Mouse (Mus musculus): ENCODE results near the gene Elavl4. TPM values are rescaled to one million over a fixed set of nuclear protein-coding genes. Genes with fewer than 3 reads are reported as not detected.
A peak's percentile ranks its signal among the peaks of the same experiment; 100 is the strongest.

Elavl4 gene
- polyA plus RNA-seq, 1 experiment from 2014 or later, result 15.1 TPM

GRCm38 (mm10) chr4:110257360-110257759 lies 94.3 kb downstream of the Elavl4 start:
- H3K9me3 ChIP-seq (replicated peaks), result no peaks in the 10 kb centered on the region
- H3K4me2 ChIP-seq, result no peak overlapping the region
- ATAC-seq (replicated peaks; ENCODE audit: low FRiP score), result no peak
- no peaks in the 10 kb centered on the region for H3K27me3 ChIP-seq
- no peak overlapping the region for H3K9ac ChIP-seq
- H3K4me3 ChIP-seq (replicated peaks), result no peak overlapping the region
- no peaks in the 10 kb centered on the region for H3K4me1 ChIP-seq
- 49% methylated on average over 3 of the region's 3 CpGs for WGBS
- no peak overlapping the region for H3K27ac ChIP-seq
- no peaks in the 10 kb centered on the region for H3K36me3 ChIP-seq

GRCm38 (mm10) chr4:110255617-110256016 lies 96.1 kb downstream of the Elavl4 start:
- Histone ChIP-seq H3K4me3 (replicated peaks) (no peak overlapping the region), H3K4me1 (no peaks in the 10 kb centered on the region), H3K27me3 (no peaks in the 10 kb centered on the region), H3K4me2 (no peak overlapping the region), H3K36me3 (no peaks in the 10 kb centered on the region), H3K9me3 (replicated peaks) (no peaks in the 10 kb centered on the region), H3K9ac (no peak overlapping the region), H3K27ac (no peak overlapping the region)
- 76% methylated on average over 4 of the region's 4 CpGs for WGBS
- ATAC-seq (replicated peaks; ENCODE audit: low FRiP score), result no peak

- H3K9me3 ChIP-seq (replicated peaks), result no peaks in the 10 kb centered on the region
- H3K27me3 ChIP-seq, result no peaks in the 10 kb centered on the region
- no peak for ATAC-seq (replicated peaks; ENCODE audit: low FRiP score)
- H3K9ac ChIP-seq, result no peak overlapping the region
- no peak overlapping the region for H3K4me3 ChIP-seq (replicated peaks)
- H3K36me3 ChIP-seq, result no peaks in the 10 kb centered on the region
- no peak overlapping the region for H3K27ac ChIP-seq
- no peak overlapping the region for H3K4me2 ChIP-seq
- 62% methylated on average over 3 of the region's 3 CpGs for WGBS
- no peaks in the 10 kb centered on the region for H3K4me1 ChIP-seq
Observed at GRCm38 (mm10) chr4:110250055-110250454, 101.7 kb downstream of the Elavl4 start.

- no peaks in the 10 kb centered on the region for H3K9me3 ChIP-seq (replicated peaks)
- no peak overlapping the region for H3K4me3 ChIP-seq (replicated peaks)
- no peaks in the 10 kb centered on the region for H3K27me3 ChIP-seq
- no peaks in the 10 kb centered on the region for H3K4me1 ChIP-seq
- H3K9ac ChIP-seq, result no peak overlapping the region
- ATAC-seq (replicated peaks; ENCODE audit: low FRiP score), result no peak
- H3K4me2 ChIP-seq, result no peak overlapping the region
- no peak overlapping the region for H3K27ac ChIP-seq
- no peaks in the 10 kb centered on the region for H3K36me3 ChIP-seq
Observed at GRCm38 (mm10) chr4:110242879-110243278, 108.8 kb downstream of the Elavl4 start.

- Histone ChIP-seq H3K36me3 (no peaks in the 10 kb centered on the region), H3K27me3 (no peaks in the 10 kb centered on the region), H3K27ac (no peak overlapping the region), H3K4me1 (no peaks in the 10 kb centered on the region), H3K9me3 (replicated peaks) (no peaks in the 10 kb centered on the region), H3K4me3 (replicated peaks) (no peak overlapping the region), H3K9ac (no peak overlapping the region), H3K4me2 (no peak overlapping the region)
- no peak for ATAC-seq (replicated peaks; ENCODE audit: low FRiP score)
- WGBS, result 74% methylated on average over 1 of the region's 1 CpGs
Observed at GRCm38 (mm10) chr4:110234554-110234953, 117.2 kb downstream of the Elavl4 start.

GRCm38 (mm10) chr4:110232327-110232726 lies 119.4 kb downstream of the Elavl4 start:
- WGBS, result 82% methylated on average over 3 of the region's 3 CpGs
- H3K4me2 ChIP-seq, result no peak overlapping the region
- no peak overlapping the region for H3K9ac ChIP-seq
- H3K27me3 ChIP-seq, result no peaks in the 10 kb centered on the region
- H3K27ac ChIP-seq, result no peak overlapping the region
- no peak overlapping the region for H3K4me3 ChIP-seq (replicated peaks)
- no peak for ATAC-seq (replicated peaks; ENCODE audit: low FRiP score)
- H3K4me1 ChIP-seq, result peaks cover 6% of the 10 kb centered on the region; the same call in 1 of the 2 replicates
- no peaks in the 10 kb centered on the region for H3K9me3 ChIP-seq (replicated peaks)
- H3K36me3 ChIP-seq, result no peaks in the 10 kb centered on the region

GRCm38 (mm10) chr4:110231799-110232198 lies 119.9 kb downstream of the Elavl4 start:
- Histone ChIP-seq H3K9ac (no peak overlapping the region), H3K36me3 (no peaks in the 10 kb centered on the region), H3K27me3 (no peaks in the 10 kb centered on the region), H3K4me3 (replicated peaks) (no peak overlapping the region), H3K27ac (no peak overlapping the region), H3K4me1 (peaks cover 6% of the 10 kb centered on the region; the same call in 1 of the 2 replicates), H3K4me2 (no peak overlapping the region), H3K9me3 (replicated peaks) (no peaks in the 10 kb centered on the region)
- no peak for ATAC-seq (replicated peaks; ENCODE audit: low FRiP score)
- WGBS, result 82% methylated on average over 4 of the region's 4 CpGs

GRCm38 (mm10) chr4:110229652-110230051 lies 122.1 kb downstream of the Elavl4 start:
- no peak overlapping the region for H3K9ac ChIP-seq
- H3K36me3 ChIP-seq, result no peaks in the 10 kb centered on the region
- WGBS, result 85% methylated on average over 1 of the region's 1 CpGs
- H3K4me1 ChIP-seq, result peaks cover 9% of the 10 kb centered on the region; the same call in 1 of the 2 replicates
- ATAC-seq (replicated peaks; ENCODE audit: low FRiP score), result no peak
- H3K9me3 ChIP-seq (replicated peaks), result no peaks in the 10 kb centered on the region
- H3K27ac ChIP-seq, result no peak overlapping the region
- H3K27me3 ChIP-seq, result no peaks in the 10 kb centered on the region
- no peak overlapping the region for H3K4me2 ChIP-seq
- no peak overlapping the region for H3K4me3 ChIP-seq (replicated peaks)

GRCm38 (mm10) chr4:110229238-110229637 lies 122.5 kb downstream of the Elavl4 start:
- no peak overlapping the region for H3K4me2 ChIP-seq
- no peak overlapping the region for H3K4me3 ChIP-seq (replicated peaks)
- no peaks in the 10 kb centered on the region for H3K36me3 ChIP-seq
- H3K4me1 ChIP-seq, result peaks cover 9% of the 10 kb centered on the region; the same call in 1 of the 2 replicates
- no peaks in the 10 kb centered on the region for H3K9me3 ChIP-seq (replicated peaks)
- ATAC-seq (replicated peaks; ENCODE audit: low FRiP score), result no peak
- no peak overlapping the region for H3K27ac ChIP-seq
- H3K27me3 ChIP-seq, result no peaks in the 10 kb centered on the region
- H3K9ac ChIP-seq, result no peak overlapping the region

GRCm38 (mm10) chr4:110227621-110228031 lies 124.1 kb downstream of the Elavl4 start:
- no peak overlapping the region for H3K4me2 ChIP-seq
- no peaks in the 10 kb centered on the region for H3K9me3 ChIP-seq (replicated peaks)
- no peaks in the 10 kb centered on the region for H3K36me3 ChIP-seq
- no peak for ATAC-seq (replicated peaks; ENCODE audit: low FRiP score)
- no peaks in the 10 kb centered on the region for H3K27me3 ChIP-seq
- H3K4me1 ChIP-seq, result peaks cover 9% of the 10 kb centered on the region; the same call in 1 of the 2 replicates
- H3K4me3 ChIP-seq (replicated peaks), result no peak overlapping the region
- no peak overlapping the region for H3K9ac ChIP-seq
- no peak overlapping the region for H3K27ac ChIP-seq
- 44% methylated on average over 8 of the region's 8 CpGs for WGBS

GRCm38 (mm10) chr4:110225492-110225891 lies 126.2 kb downstream of the Elavl4 start:
- Histone ChIP-seq H3K4me3 (replicated peaks) (no peak overlapping the region), H3K36me3 (no peaks in the 10 kb centered on the region), H3K9ac (no peak overlapping the region), H3K4me2 (no peak overlapping the region), H3K4me1 (peaks cover 9% of the 10 kb centered on the region; the same call in 1 of the 2 replicates), H3K27me3 (no peaks in the 10 kb centered on the region), H3K9me3 (replicated peaks) (no peaks in the 10 kb centered on the region), H3K27ac (no peak overlapping the region)
- WGBS, result 52% methylated on average over 10 of the region's 10 CpGs
- peak; percentile 81 for ATAC-seq (replicated peaks; ENCODE audit: low FRiP score)

- no peak overlapping the region for H3K4me3 ChIP-seq (replicated peaks)
- H3K9ac ChIP-seq, result no peak overlapping the region
- no peaks in the 10 kb centered on the region for H3K9me3 ChIP-seq (replicated peaks)
- H3K27me3 ChIP-seq, result no peaks in the 10 kb centered on the region
- ATAC-seq (replicated peaks; ENCODE audit: low FRiP score), result no peak
- peaks cover 3% of the 10 kb centered on the region; the same call in 1 of the 2 replicates for H3K4me1 ChIP-seq
- no peak overlapping the region for H3K4me2 ChIP-seq
- no peaks in the 10 kb centered on the region for H3K36me3 ChIP-seq
- WGBS, result 90% methylated on average over 5 of the region's 5 CpGs
- H3K27ac ChIP-seq, result no peak overlapping the region
Observed at GRCm38 (mm10) chr4:110218819-110219218, 132.9 kb downstream of the Elavl4 start.

- no peak for ATAC-seq (replicated peaks; ENCODE audit: low FRiP score)
- WGBS, result 44% methylated on average over 3 of the region's 3 CpGs
- H3K4me1 ChIP-seq, result peaks cover 11% of the 10 kb centered on the region
- H3K4me2 ChIP-seq, result no peak overlapping the region
- no peak overlapping the region for H3K27ac ChIP-seq
- H3K9ac ChIP-seq, result no peak overlapping the region
- H3K9me3 ChIP-seq (replicated peaks), result no peaks in the 10 kb centered on the region
- H3K27me3 ChIP-seq, result no peaks in the 10 kb centered on the region
- no peak overlapping the region for H3K4me3 ChIP-seq (replicated peaks)
- no peaks in the 10 kb centered on the region for H3K36me3 ChIP-seq
Observed at GRCm38 (mm10) chr4:110217553-110217952, 134.2 kb downstream of the Elavl4 start.

Measured in kidney, embryonic 15.5 days (tissue).